Mouse (Mus musculus) heart, adult 11 months (tissue): ENCODE data around the gene Alg1.

Experiments
- DNase-seq: peaks from one replicate; pipeline ENCODE4 v3.0.0; 2022

Alg1 gene

GRCm38 (mm10) chr16:5242882-5243281 lies 9.5 kb downstream of the Alg1 start:
- DNase-seq = peak; percentile 84

GRCm38 (mm10) chr16:5244411-5244810 lies 11.0 kb downstream of the Alg1 start:
- peak; percentile 97 for DNase-seq

GRCm38 (mm10) chr16:5250891-5251290 lies 17.5 kb downstream of the Alg1 start:
- DNase-seq = peak; percentile 78

GRCm38 (mm10) chr16:5252260-5252659 lies 18.8 kb downstream of the Alg1 start:
- peak; percentile 70 for DNase-seq

DNA sequence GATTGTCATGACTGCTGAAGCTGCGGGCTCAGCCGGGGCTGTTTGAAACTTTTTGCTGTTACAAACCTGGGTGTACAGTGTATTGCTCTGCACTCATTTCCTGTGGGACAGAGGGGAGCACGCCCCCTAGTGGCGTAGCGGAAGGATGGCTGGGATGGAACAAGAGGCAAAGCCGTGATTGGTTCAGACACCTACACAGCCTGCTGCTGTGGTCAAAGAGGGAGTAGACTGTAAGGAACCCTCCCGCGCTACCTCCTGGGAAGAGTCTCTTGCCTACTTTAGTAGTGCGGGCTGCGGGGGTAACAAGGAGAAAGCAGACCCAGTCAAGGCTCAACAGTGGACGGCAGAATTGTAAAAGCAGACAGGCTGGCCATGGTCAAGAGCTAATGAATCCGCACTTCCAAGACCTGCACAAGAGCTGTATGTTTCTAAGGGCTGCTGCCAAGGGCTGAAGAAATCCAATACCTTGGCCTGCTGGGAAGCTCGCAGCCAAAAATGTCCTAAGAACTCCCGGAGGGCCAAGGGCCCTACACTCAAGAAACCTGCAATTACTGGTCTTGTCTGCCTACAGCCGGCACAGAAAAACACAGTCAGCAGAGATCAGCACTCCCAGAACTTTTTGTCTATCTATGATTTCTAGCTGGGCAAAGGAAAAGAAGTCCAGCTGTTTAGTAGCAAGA lies 21.1 kb downstream of the Alg1 start:
- peak; percentile 98 for DNase-seq

- DNase-seq = peak; percentile 86
Observed at GRCm38 (mm10) chr16:5255081-5255740, 21.8 kb downstream of the Alg1 start.

DNA sequence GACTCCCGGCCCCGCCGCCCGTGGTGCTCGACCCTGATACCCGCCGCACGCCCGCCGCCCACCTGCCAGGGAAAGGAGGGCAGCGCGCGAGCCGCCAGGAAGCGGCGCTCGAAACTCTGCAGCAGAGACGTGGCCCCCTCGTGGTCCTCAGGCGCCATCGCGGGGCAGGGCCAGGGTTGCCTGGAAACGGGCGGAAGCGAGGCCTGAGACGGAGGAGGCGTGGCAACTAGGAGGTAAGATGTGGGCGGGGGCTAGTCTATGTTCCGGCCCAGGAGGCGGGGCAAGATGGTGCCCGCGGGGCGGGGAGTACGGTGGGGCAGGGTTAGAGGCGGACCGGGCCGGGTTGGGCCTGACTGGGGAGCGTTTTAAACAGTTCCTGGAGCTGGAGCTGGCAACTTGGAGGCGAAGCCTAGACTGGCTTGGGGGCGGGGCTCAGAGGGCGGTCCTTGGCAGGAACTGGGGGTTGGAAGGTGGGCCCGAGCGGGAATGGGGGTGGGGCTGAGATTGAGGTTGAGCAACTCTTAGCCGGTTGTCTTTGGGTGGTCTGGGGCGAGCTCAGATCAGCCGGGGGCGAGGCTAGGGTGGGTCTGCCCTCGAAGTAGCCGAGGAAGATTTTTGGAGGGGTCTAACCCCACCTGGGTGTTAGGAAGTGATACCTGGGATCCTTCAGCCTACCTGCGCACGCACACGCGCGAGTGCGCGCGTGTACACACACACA lies 22.5 kb downstream of the Alg1 start, which contains the start of gene Eef2kmt:
Gene Eef2kmt (minus strand): TSS at position 205 of the 718 bp plus-strand sequence.
- DNase-seq = peak; percentile 100

DNA sequence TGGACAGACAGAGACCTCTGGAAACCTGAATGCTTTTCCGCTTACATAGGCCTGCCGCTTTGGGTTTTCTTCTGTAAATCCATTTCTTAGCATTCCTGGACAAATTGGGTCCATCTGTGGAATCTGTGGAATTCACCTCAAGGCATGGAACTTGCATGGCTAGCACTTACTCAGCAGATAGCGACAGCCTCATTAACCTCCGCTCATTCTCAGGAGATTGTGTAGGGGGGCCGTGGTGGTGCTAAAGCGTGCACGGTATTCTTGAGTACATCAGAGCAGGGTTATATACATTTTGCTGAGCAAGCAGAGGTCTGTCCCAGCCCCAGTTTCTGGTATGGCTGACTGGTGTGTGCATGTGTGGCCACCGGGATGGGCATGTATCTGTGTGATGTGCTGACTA lies 29.7 kb downstream of the Alg1 start:
- DNase-seq = peak; percentile 81

DNA sequence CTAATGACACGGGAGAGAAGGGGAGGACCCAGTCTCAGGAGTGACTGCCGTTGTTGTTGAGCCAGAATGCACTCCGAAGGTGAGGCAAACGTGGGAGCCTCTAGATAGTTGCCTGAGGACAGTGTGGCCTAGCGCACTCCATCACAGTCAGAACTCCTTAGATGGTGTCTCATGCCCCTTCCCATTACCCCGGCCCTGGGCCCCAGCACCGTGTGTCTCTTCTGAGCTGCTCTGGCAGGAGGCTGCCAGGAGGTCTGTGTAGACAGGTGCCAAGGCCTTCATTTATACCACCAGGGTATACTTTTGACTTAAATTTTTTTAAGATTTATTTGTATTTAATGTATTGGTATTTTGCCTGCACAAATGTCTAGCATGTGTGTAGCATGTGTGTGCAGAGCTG lies 30.5 kb downstream of the Alg1 start:
- DNase-seq = peak; percentile 77

DNA sequence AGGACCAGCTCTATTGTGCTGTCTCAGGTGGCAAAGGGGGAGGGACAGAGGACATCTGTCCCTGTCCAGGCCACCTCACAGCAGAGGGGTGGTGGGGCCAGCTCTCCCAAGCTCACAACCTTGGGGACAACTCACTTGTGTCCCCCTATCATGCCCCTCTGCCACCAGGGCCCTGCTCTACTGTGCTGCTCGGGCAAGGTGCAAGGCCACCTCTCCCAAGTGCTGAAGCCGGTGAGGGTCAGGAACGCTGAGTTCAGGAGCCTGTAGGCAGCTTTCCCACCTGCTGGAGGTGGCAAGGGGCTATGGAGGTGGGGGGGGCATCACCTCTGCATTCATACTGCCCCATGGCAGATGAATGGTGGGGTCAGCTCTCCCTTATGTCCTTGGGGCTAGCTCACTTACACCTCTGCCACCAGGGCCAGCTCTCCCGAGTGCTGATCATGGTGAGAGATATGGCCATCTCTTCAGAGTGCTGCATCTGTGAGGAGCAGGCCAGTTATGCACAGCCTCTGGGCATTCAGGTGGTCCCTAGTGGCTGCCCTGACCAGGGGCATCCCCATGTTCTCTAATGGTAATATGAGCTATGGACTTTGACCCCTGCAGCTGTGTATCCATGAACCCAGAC lies 38.1 kb downstream of the Alg1 start:
- DNase-seq = peak; percentile 76

DNA sequence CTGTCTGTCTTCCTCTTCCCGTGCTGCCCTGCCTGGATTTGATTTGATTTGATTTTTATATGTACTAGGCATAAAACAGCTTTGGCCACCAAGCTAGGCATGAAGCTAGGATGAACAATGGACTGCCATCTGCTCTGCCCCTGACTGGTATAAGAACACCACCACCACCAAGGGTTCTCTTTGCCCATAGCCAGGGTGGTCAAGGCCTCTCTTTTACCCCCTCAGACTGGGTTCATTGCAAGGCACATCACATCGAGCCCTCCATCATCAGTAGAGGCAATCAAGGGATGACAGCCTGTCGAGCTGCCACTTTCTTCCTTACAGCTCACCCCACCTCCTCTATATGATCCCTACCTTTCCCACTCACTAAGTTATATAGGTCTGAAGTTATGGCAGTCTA lies 39.0 kb downstream of the Alg1 start:
- DNase-seq = peak; percentile 71

- peak; percentile 52 for DNase-seq
Observed at GRCm38 (mm10) chr16:5279571-5280222, 46.3 kb downstream of the Alg1 start.

DNA sequence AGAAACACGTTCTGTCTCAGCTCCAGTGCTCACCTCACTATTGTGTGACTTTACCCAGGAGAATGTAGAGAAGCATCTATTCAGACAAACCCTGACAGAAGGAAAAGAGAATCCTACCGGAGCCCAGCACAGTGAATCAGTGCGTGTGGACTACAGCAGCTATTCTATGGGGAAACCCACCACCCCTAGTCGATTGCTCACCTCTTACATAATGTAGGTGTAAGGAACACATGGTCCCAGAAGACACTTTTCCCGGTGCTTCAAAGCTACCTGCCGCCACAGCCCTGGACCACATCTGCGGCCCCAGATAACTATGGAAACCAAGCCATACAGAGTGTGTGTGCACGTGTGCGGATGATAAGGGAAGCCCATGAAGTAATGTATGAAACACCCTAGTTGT lies 49.3 kb downstream of the Alg1 start:
- DNase-seq = peak; percentile 67

DNA sequence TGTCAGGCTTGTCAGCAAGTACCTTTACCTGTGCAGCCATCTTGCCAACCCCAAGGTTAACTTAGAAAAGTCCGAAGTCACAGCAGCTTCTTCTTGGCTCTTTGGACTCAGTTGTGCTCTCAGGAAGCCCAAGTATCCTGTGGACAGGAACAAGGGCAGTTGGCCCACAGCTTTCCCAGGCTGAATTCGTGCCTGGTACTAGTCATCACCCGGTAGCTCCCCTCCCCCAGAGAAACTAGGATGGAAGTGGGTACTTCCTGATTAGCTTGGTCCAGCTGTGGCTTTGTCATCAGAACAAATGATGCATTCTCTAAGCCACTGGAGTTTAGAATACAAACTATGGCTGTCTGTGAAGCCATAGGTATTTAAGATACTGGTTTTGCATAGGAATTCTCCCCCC lies 52.0 kb downstream of the Alg1 start:
- peak; percentile 66 for DNase-seq
